In genomic region chr2:26516987-26517386, GRCm38 (mm10) we compare ENCODE assay signal across 13 mouse cellular contexts. TPM values are rescaled to one million over a fixed set of nuclear protein-coding genes. Genes with fewer than 3 reads are reported as not detected.
DNase-seq lines count a peak whose midpoint lies in the region; ATAC-seq and TF ChIP-seq lines count a peak whose summit lies in the region.
"Had no signal": no experiment of that assay in that cellular context is flagged by ENCODE, and none has a peak within 500 bp of the region (broad histone marks: within the 10 kb centered on the region; RNA-seq: fewer than 3 reads in every experiment).

No protein-coding gene starts in this region.

- 70% methylated on average over 5 of the region's 5 CpGs for WGBS in heart, adult 2 months
- WGBS in kidney, postnatal 0 days: 67% methylated on average over 5 of the region's 5 CpGs
- WGBS in embryonic facial prominence, embryonic 15.5 days: 54% methylated on average over 5 of the region's 5 CpGs
- 77% methylated on average over 5 of the region's 5 CpGs for WGBS in liver, embryonic 11.5 days

- H3K4me3 ChIP-seq in heart, adult 2 months: peak overlapping the region; percentile 34; the same call in 1 of the 2 replicates
- H3K4me3 ChIP-seq in kidney, postnatal 0 days (replicated peaks; ENCODE audit: low read depth, low read length): no peak overlapping the region
- no peak overlapping the region for H3K4me3 ChIP-seq in embryonic facial prominence, embryonic 15.5 days (replicated peaks)
- H3K4me3 ChIP-seq in liver, embryonic 11.5 days (ENCODE audit: low read depth, low read length): no peak overlapping the region
- H3K4me3 ChIP-seq: forebrain, embryonic 13.5 days had no signal

- no peak for ATAC-seq in kidney, postnatal 0 days (replicated peaks; ENCODE audit: low FRiP score, low read depth)
- ATAC-seq in embryonic facial prominence, embryonic 15.5 days (ENCODE audit: insufficient number of reproducible peaks, low FRiP score, low TSS enrichment, low read depth): peak; percentile 40; the same call in 1 of the 2 replicates
- ATAC-seq in liver, embryonic 11.5 days (replicated peaks; ENCODE audit: low FRiP score): no peak
- ATAC-seq: forebrain, embryonic 13.5 days had no signal

- H3K4me1 ChIP-seq in heart, adult 2 months (ENCODE audit: control insufficient read depth, insufficient read depth, low read length): peaks cover 19% of the 10 kb centered on the region
- H3K4me1 ChIP-seq in kidney, postnatal 0 days (replicated peaks; ENCODE audit: insufficient read depth, low read length): peaks cover 20% of the 10 kb centered on the region
- peaks cover 26% of the 10 kb centered on the region for H3K4me1 ChIP-seq in embryonic facial prominence, embryonic 15.5 days
- H3K4me1 ChIP-seq in liver, embryonic 11.5 days (replicated peaks; ENCODE audit: control insufficient read depth, insufficient read depth, low read length): peaks cover 9% of the 10 kb centered on the region

- peak overlapping the region; percentile 43 for H3K9ac ChIP-seq in heart, adult 2 months (ENCODE audit: low read depth, low read length)
- no peak overlapping the region for H3K9ac ChIP-seq in kidney, postnatal 0 days (ENCODE audit: low read depth, low read length)
- no peak overlapping the region for H3K9ac ChIP-seq in embryonic facial prominence, embryonic 15.5 days
- H3K9ac ChIP-seq in liver, embryonic 11.5 days (ENCODE audit: low read depth, low read length): no peak overlapping the region
- H3K9ac ChIP-seq: forebrain, embryonic 13.5 days had no signal

- no peaks in the 10 kb centered on the region for H3K27me3 ChIP-seq in heart, adult 2 months (ENCODE audit: control insufficient read depth, insufficient read depth, low read length)
- H3K27me3 ChIP-seq in kidney, postnatal 0 days (ENCODE audit: insufficient read depth, low read length): no peaks in the 10 kb centered on the region
- no peaks in the 10 kb centered on the region for H3K27me3 ChIP-seq in embryonic facial prominence, embryonic 15.5 days
- H3K27me3 ChIP-seq in liver, embryonic 11.5 days (replicated peaks; ENCODE audit: control insufficient read depth, insufficient read depth, low read length): no peaks in the 10 kb centered on the region
- H3K27me3 ChIP-seq: forebrain, embryonic 13.5 days had no signal

- H3K4me2 ChIP-seq in kidney, postnatal 0 days (ENCODE audit: low read length): peak overlapping the region; percentile 38
- H3K4me2 ChIP-seq in embryonic facial prominence, embryonic 15.5 days (replicated peaks): no peak overlapping the region
- H3K4me2 ChIP-seq in liver, embryonic 11.5 days: no peak overlapping the region
- H3K4me2 ChIP-seq: forebrain, embryonic 13.5 days had no signal

- TF ChIP-seq CTCF in heart, adult 2 months (IDR thresholded peaks at IDR 0.05): no peak
- no peak for TF ChIP-seq CTCF in kidney, postnatal 0 days (IDR thresholded peaks at IDR 0.05; ENCODE audit: low read depth)

- no peak for TF ChIP-seq EP300 in heart, adult 2 months (IDR thresholded peaks at IDR 0.05; ENCODE audit: insufficient read depth, low read depth, low read length)

- no peak for DNase-seq in heart, adult 2 months
- no peak for DNase-seq in heart, postnatal 10 days
- DNase-seq in kidney, postnatal 0 days (ENCODE audit: low spot score): no peak
- DNase-seq in kidney, adult 11 months: no peak
- DNase-seq in mesoderm, embryonic 11.5 days (ENCODE audit: low read depth, low spot score): peak; percentile 66
- DNase-seq in cerebellum, postnatal 4 days (ENCODE audit: low spot score in 2 of 2): no peak
- DNase-seq in liver, embryonic 11.5 days (ENCODE audit: low spot score): no peak
- DNase-seq: cerebellum, postnatal 36 days; lung, postnatal 14 days; spleen, adult 18-20 months; thymus, postnatal 25 days had no signal

- H3K9me3 ChIP-seq in kidney, postnatal 0 days (replicated peaks; ENCODE audit: low read length): no peaks in the 10 kb centered on the region
- H3K9me3 ChIP-seq in embryonic facial prominence, embryonic 15.5 days (replicated peaks): no peaks in the 10 kb centered on the region
- no peaks in the 10 kb centered on the region for H3K9me3 ChIP-seq in liver, embryonic 11.5 days (ENCODE audit: control insufficient read depth, low read length)
- H3K9me3 ChIP-seq: forebrain, embryonic 13.5 days had no signal

- no peak for TF ChIP-seq POLR2A in heart, adult 2 months (IDR thresholded peaks at IDR 0.05; ENCODE audit: insufficient read depth, low read depth, low read length)

- peak overlapping the region; percentile 86 for H3K27ac ChIP-seq in heart, adult 2 months
- peak overlapping the region; percentile 70; the same call in 1 of the 2 replicates for H3K27ac ChIP-seq in kidney, postnatal 0 days
- 0 out of 2 replicates have a peak overlapping the region, but pooled peaks have one; percentile 66 for H3K27ac ChIP-seq in embryonic facial prominence, embryonic 15.5 days (replicated peaks)
- H3K27ac ChIP-seq in liver, embryonic 11.5 days (ENCODE audit: low read depth, low read length): no peak overlapping the region
- H3K27ac ChIP-seq: forebrain, embryonic 13.5 days had no signal

- no peaks in the 10 kb centered on the region for H3K79me2 ChIP-seq in heart, adult 2 months (replicated peaks; ENCODE audit: control insufficient read depth, insufficient read depth, low read length)

- H3K36me3 ChIP-seq in heart, adult 2 months (ENCODE audit: control insufficient read depth, insufficient read depth, low read length): no peaks in the 10 kb centered on the region
- no peaks in the 10 kb centered on the region for H3K36me3 ChIP-seq in kidney, postnatal 0 days (ENCODE audit: insufficient read depth, low read length)
- H3K36me3 ChIP-seq in embryonic facial prominence, embryonic 15.5 days: no peaks in the 10 kb centered on the region
- no peaks in the 10 kb centered on the region for H3K36me3 ChIP-seq in liver, embryonic 11.5 days (ENCODE audit: control insufficient read depth, insufficient read depth, low read length)

- intact Hi-C loops in heart, adult 2 months (cut with DNase I): no loop called here
- intact Hi-C loops in heart, postnatal 10 days (cut with DNase I): no loop called here

RNA-seq across cellular contexts. Expression of gene Notch1, which starts 0.5 kb away (rescaled TPM):
- 10 to 100 TPM; 31.6 to 32.4 TPM for total RNA-seq in heart, adult 2 months (2021)
- polyA plus RNA-seq in heart, adult 2 months (2012; rRNA removed): 22.0 and 23.2 TPM in 2 replicates
- 10 to 100 TPM; 54.0 to 54.3 TPM for total RNA-seq in heart, postnatal 10 days (2021)
- 12.1 and 12.9 TPM in 2 replicates for polyA plus RNA-seq in kidney, postnatal 0 days (2015; fragmentation: Nextera tagmentation; extraction: Ambion mirVana)
- polyA plus RNA-seq in embryonic facial prominence, embryonic 15.5 days (2015; fragmentation: Nextera tagmentation; extraction: Ambion mirVana): 26.0 and 30.3 TPM in 2 replicates
- 7.1 and 10.5 TPM in 2 replicates for polyA plus RNA-seq in liver, embryonic 11.5 days (2014; fragmentation: Nextera tagmentation; extraction: Ambion mirVana)
